Mouse (Mus musculus): ENCODE measurements around the gene Gan.

DNA sequence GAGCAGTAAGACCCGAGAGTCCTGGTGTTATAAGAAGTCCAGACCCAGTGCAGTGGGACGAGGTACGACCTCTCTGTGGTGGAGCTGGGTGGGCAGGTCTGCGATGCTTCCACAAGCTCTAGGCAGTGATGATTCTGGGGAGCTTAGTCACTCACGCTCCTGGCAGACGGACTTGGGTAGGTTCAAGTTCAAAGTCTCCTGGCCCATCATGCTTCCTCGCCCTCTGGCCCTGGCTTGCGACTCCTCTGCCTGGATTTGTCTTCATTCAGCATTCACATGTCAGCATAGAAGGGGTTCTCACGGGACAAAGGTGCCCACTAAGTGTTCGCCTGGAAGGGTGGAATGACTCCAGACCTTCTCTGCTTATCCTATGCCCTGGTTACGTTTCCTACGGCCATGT is 68.4 kb downstream of the Gan start:
- TF ChIP-seq CHD2 (IDR thresholded peaks at IDR 0.05; ENCODE audit: low read length) (no peak), CTCF (IDR thresholded peaks at IDR 0.05 in 2 of 3, conservative IDR thresholded peaks at IDR 0.05 in 1 of 3; ENCODE audit: control insufficient read depth in 1 of 3, insufficient read depth in 1 of 3, low read depth in 2 of 3, low read length in 3 of 3, poor library complexity in 1 of 3, severe bottlenecking in 1 of 3) (no peak), RCOR1 (IDR thresholded peaks at IDR 0.05; ENCODE audit: low read depth, low read length) (no peak), SMC3 (IDR thresholded peaks at IDR 0.05; ENCODE audit: low read depth, low read length) (no peak), TAL1 (IDR thresholded peaks at IDR 0.05; ENCODE audit: low read length) (no peak), GABPA (IDR thresholded peaks at IDR 0.05; ENCODE audit: low read depth, low read length) (no peak), MYC (IDR thresholded peaks at IDR 0.05; ENCODE audit: low read depth, low read length) (no peak), NELFE (IDR thresholded peaks at IDR 0.05; ENCODE audit: low read depth, low read length) (no peak), ZC3H11A (IDR thresholded peaks at IDR 0.05; ENCODE audit: low read depth, low read length) (no peak), EP300 (IDR thresholded peaks at IDR 0.05; ENCODE audit: low read depth in 1 of 2, low read length in 2 of 2) (no peak)

All from MEL (cell line).